Mouse (Mus musculus) G1E (cell line): Measurements from ENCODE around the gene Xkr8.

ENCODE experiments used
- CTCF ChIP-seq: IDR thresholded peaks from 2 replicates; pipeline ENCODE4 v1.5.1; 2012; ENCODE audit warnings: low read depth, low read length, inconsistent platforms, mixed read lengths
- GATA1 ChIP-seq: IDR thresholded peaks from 2 replicates; pipeline ENCODE4 v1.6.1; 2012; ENCODE audit warnings: borderline replicate concordance, low read length, inconsistent platforms, mixed read lengths
- POLR2AphosphoS5 ChIP-seq: IDR thresholded peaks from 2 replicates; pipeline ENCODE4 v1.6.1; 2012; ENCODE audit warnings: low read depth, low read length, inconsistent platforms; ENCODE audit not compliant: insufficient replicate concordance

- TF ChIP-seq CTCF (no peak), POLR2AphosphoS5 (no peak), GATA1 (no peak)
These were observed 42.6 kb upstream of the Xkr8 start for GRCm38 (mm10) chr4:132774905-132775304.
